Mouse (Mus musculus): ENCODE measurements around the gene Dcaf4. TPM values are rescaled to one million over a fixed set of nuclear protein-coding genes. Genes with fewer than 3 reads are reported as not detected.

Dcaf4 gene
- total RNA-seq (2014; rRNA removed): 45.3 and 49.7 TPM in 2 replicates
- polyA plus RNA-seq (2015; fragmentation: Nextera tagmentation; extraction: Ambion mirVana): 42.4 and 42.7 TPM in 2 replicates

DNA sequence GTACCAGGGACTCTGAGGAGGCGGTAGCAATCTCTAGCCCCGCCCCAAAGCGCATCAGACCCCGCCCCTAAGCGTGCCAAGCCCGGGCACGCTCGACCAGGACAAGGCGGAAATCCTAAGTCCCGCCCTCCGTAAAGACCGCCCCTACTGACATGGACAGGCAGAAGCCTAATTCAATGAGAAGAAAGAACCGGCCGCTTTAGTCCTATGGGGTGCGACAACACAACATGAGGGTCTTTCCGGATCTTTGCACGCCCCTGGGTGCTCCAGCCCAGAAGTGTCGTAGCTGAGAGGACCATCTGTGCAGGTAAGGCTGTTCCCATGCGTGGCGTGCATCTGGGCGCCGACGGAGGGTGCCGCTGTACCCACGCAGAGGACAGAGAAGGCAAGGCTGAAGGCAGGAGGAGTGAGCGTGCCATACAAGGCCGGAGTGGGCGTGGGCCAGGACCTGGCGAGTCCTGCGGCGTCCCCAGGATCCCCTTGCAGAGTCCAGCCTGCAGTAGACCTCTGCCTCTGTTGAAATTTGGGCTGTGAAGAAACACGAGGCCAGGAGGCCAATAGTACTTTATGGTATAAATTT is at the start of gene Dcaf4:
Gene Dcaf4, plus strand, starts transcription at position 156 of the 580 bp plus-strand sequence.
- ATAC-seq: peak; percentile 99

DNA sequence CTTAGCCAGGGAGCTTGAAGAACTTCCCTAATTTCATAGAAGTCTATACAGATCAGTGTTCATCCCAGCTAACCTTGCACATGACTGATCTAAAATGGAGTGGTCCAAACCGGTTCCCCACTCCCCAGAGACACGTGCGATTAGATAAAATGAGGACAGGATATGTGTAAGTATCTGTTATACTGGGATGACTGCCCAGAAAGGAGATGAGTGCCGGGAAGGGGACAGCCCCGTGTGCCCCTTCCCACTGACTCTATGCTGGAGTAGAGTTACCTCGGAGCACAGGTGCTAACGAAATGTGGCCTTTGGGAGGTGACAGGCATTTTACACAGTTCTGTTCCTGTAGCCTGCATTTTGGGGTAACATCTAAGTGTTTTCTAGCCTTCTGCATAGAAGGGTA is 48.5 kb upstream of the Dcaf4 start:
- H3K4me3 ChIP-seq (ENCODE audit: low read depth, low read length): no peak overlapping the region
- no peak overlapping the region for H3K9ac ChIP-seq
- ATAC-seq: no peak
- 87% methylated on average over 7 of the region's 7 CpGs for WGBS
- TF ChIP-seq CTCF (IDR thresholded peaks at IDR 0.05; ENCODE audit: low read depth): no peak
- no peaks in the 10 kb centered on the region for H3K9me3 ChIP-seq (ENCODE audit: low read length)
- H3K27me3 ChIP-seq (ENCODE audit: insufficient read depth, low read length): no peaks in the 10 kb centered on the region
- no peaks in the 10 kb centered on the region for H3K36me3 ChIP-seq (ENCODE audit: insufficient read depth)
- H3K4me1 ChIP-seq (ENCODE audit: insufficient read depth): no peaks in the 10 kb centered on the region; the same call in 1 of the 2 replicates
- H3K27ac ChIP-seq (ENCODE audit: low read depth, low read length): no peak overlapping the region
- DNase-seq: no peak
- no peak overlapping the region for H3K4me2 ChIP-seq (ENCODE audit: low read depth)

More for the DNA sequence above, at the start of gene Dcaf4:
- Histone ChIP-seq H3K9ac (peak within 1 kb of the TSS; percentile 71), H3K9me3 (ENCODE audit: low read length) (no peaks in the 10 kb centered on the region), H3K36me3 (ENCODE audit: insufficient read depth) (no peaks in the 10 kb centered on the region), H3K27ac (ENCODE audit: low read depth, low read length) (peak within 1 kb of the TSS; percentile 79), H3K4me2 (ENCODE audit: low read depth) (peak within 1 kb of the TSS; percentile 81), H3K4me3 (ENCODE audit: low read depth, low read length) (peak within 1 kb of the TSS; percentile 73), H3K27me3 (ENCODE audit: insufficient read depth, low read length) (no peaks in the 10 kb centered on the region), H3K4me1 (ENCODE audit: insufficient read depth) (peaks cover 13% of the 10 kb centered on the region; the same call in 1 of the 2 replicates)
- 2% methylated on average over 32 of the region's 32 CpGs for WGBS
- peak; percentile 94 for DNase-seq
- peak; percentile 43 for TF ChIP-seq CTCF (IDR thresholded peaks at IDR 0.05; ENCODE audit: low read depth)

DNA sequence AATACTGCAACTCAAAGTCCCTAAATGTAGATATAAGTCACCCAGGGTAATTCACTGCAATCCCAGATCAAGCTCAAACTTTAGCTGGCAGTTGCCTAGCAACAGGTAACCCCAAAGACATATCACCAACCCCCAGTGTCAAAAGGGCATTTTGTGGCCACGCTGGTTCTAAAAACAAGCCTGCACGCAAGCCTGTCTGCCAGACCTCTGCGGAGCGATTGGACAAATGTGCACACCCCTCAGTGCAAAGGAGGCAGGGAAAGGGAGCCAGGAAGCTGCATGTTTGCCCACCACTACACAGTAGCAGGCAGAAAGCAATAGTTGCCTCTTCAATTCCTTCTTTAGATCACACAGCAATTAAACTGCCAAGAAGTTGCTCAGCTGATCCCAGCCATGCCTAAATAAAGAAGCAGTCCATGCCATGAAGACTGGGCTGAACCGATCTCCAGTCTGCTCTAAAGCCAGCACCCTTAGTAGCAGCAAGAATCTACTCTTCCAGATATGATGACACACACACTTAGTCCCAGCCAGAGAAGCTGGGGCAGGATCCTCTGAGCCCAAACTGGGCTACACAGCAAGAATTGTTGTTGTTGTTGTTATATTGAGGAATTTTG is 46.2 kb upstream of the Dcaf4 start:
- no peaks in the 10 kb centered on the region for H3K27me3 ChIP-seq (ENCODE audit: insufficient read depth, low read length)
- 54% methylated on average over 5 of the region's 5 CpGs for WGBS
- TF ChIP-seq CTCF (IDR thresholded peaks at IDR 0.05; ENCODE audit: low read depth): no peak
- no peak overlapping the region for H3K9ac ChIP-seq
- no peaks in the 10 kb centered on the region for H3K36me3 ChIP-seq (ENCODE audit: insufficient read depth)
- DNase-seq (no peak), ATAC-seq (no peak)
- H3K4me3 ChIP-seq (ENCODE audit: low read depth, low read length): no peak overlapping the region
- no peak overlapping the region for H3K27ac ChIP-seq (ENCODE audit: low read depth, low read length)
- no peaks in the 10 kb centered on the region for H3K9me3 ChIP-seq (ENCODE audit: low read length)
- H3K4me1 ChIP-seq (ENCODE audit: insufficient read depth): no peaks in the 10 kb centered on the region; the same call in 1 of the 2 replicates
- no peak overlapping the region for H3K4me2 ChIP-seq (ENCODE audit: low read depth)

GRCm38 (mm10) chr12:83475419-83475818 is 44.8 kb upstream of the Dcaf4 start:
- TF ChIP-seq CTCF (IDR thresholded peaks at IDR 0.05; ENCODE audit: low read depth): no peak
- Histone ChIP-seq H3K9ac (no peak overlapping the region), H3K27me3 (ENCODE audit: insufficient read depth, low read length) (no peaks in the 10 kb centered on the region), H3K27ac (ENCODE audit: low read depth, low read length) (no peak overlapping the region), H3K4me2 (ENCODE audit: low read depth) (no peak overlapping the region), H3K4me3 (ENCODE audit: low read depth, low read length) (no peak overlapping the region), H3K36me3 (ENCODE audit: insufficient read depth) (no peaks in the 10 kb centered on the region), H3K4me1 (ENCODE audit: insufficient read depth) (no peaks in the 10 kb centered on the region; the same call in 1 of the 2 replicates), H3K9me3 (ENCODE audit: low read length) (no peaks in the 10 kb centered on the region)
- WGBS: 38% methylated on average over 6 of the region's 6 CpGs
- DNase-seq (no peak), ATAC-seq (no peak)

- no peaks in the 10 kb centered on the region for H3K27me3 ChIP-seq (ENCODE audit: insufficient read depth, low read length)
- 10% methylated on average over 10 of the region's 10 CpGs for WGBS
Measured at GRCm38 (mm10) chr12:83476277-83476676, 44.0 kb upstream of the Dcaf4 start.

GRCm38 (mm10) chr12:83479140-83479539 is 41.1 kb upstream of the Dcaf4 start:
- ATAC-seq: no peak
- Histone ChIP-seq H3K4me1 (ENCODE audit: insufficient read depth) (no peaks in the 10 kb centered on the region; the same call in 1 of the 2 replicates), H3K36me3 (ENCODE audit: insufficient read depth) (no peaks in the 10 kb centered on the region), H3K27ac (ENCODE audit: low read depth, low read length) (no peak overlapping the region), H3K9me3 (ENCODE audit: low read length) (no peaks in the 10 kb centered on the region), H3K4me2 (ENCODE audit: low read depth) (no peak overlapping the region), H3K27me3 (ENCODE audit: insufficient read depth, low read length) (no peaks in the 10 kb centered on the region), H3K4me3 (ENCODE audit: low read depth, low read length) (no peak overlapping the region), H3K9ac (no peak overlapping the region)
- WGBS: 76% methylated on average over 1 of the region's 1 CpGs
- no peak for DNase-seq
- TF ChIP-seq CTCF (IDR thresholded peaks at IDR 0.05; ENCODE audit: low read depth): no peak

More at GRCm38 (mm10) chr12:83476277-83476676, 44.0 kb upstream of the Dcaf4 start:
- Histone ChIP-seq H3K4me1 (ENCODE audit: insufficient read depth) (no peaks in the 10 kb centered on the region; the same call in 1 of the 2 replicates), H3K9ac (no peak overlapping the region), H3K4me2 (ENCODE audit: low read depth) (no peak overlapping the region), H3K27ac (ENCODE audit: low read depth, low read length) (no peak overlapping the region), H3K9me3 (ENCODE audit: low read length) (no peaks in the 10 kb centered on the region), H3K36me3 (ENCODE audit: insufficient read depth) (no peaks in the 10 kb centered on the region), H3K4me3 (ENCODE audit: low read depth, low read length) (no peak overlapping the region)
- DNase-seq: no peak
- ATAC-seq: 0 out of 2 replicates have a peak, but pooled peaks have one; percentile 27
- TF ChIP-seq CTCF (IDR thresholded peaks at IDR 0.05; ENCODE audit: low read depth): no peak

DNA sequence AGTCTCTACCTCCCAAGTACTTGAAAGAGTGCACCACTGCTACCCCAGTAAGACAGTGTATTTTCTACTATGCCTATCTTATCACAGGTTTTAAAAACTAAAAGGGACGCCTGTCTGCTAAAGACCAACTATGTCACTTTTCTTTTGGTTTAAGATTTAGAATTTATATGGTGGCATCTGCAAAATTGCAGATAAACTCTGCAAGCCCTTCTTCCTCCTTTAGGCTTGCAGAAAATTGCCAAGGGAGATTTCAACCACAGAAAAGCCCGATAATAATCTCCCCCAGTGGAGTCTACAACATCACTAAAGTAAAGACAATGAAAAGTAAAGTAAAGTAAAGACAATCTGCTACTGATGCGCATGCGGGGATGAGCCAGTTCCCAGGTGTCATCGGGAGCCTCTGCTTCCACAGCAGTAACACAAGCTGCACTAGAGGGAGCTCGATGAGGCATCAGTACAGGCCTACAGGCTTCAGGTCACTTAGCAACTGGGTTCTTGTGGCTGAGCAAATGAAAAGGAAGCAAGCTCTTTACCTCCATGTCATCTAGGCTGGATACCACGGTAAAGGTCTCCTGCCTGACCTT is 40.4 kb upstream of the Dcaf4 start:
- Histone ChIP-seq H3K9me3 (ENCODE audit: low read length) (no peaks in the 10 kb centered on the region), H3K4me3 (ENCODE audit: low read depth, low read length) (no peak overlapping the region), H3K36me3 (ENCODE audit: insufficient read depth) (no peaks in the 10 kb centered on the region), H3K4me1 (ENCODE audit: insufficient read depth) (peaks cover 4% of the 10 kb centered on the region; the same call in 1 of the 2 replicates), H3K9ac (no peak overlapping the region), H3K4me2 (ENCODE audit: low read depth) (no peak overlapping the region), H3K27me3 (ENCODE audit: insufficient read depth, low read length) (no peaks in the 10 kb centered on the region), H3K27ac (ENCODE audit: low read depth, low read length) (no peak overlapping the region)
- no peak for DNase-seq
- no peak for ATAC-seq
- 74% methylated on average over 7 of the region's 7 CpGs for WGBS
- no peak for TF ChIP-seq CTCF (IDR thresholded peaks at IDR 0.05; ENCODE audit: low read depth)

Measured in forebrain, postnatal 0 days (tissue).